Mouse (Mus musculus): Measurements from ENCODE around the gene Gm21750. TPM values are rescaled to one million over a fixed set of nuclear protein-coding genes. Genes with fewer than 3 reads are reported as not detected.
"Not testable (repeated sequence)": the region's sequence is repeated elsewhere in the genome, so short reads cannot be mapped to it uniquely, and the experiment has no call there.

The Gm21750 gene
- total RNA-seq (2014; rRNA removed) (not detected in 2 replicates), polyA plus RNA-seq (2012; rRNA removed) (not detected in 2 replicates)

DNA sequence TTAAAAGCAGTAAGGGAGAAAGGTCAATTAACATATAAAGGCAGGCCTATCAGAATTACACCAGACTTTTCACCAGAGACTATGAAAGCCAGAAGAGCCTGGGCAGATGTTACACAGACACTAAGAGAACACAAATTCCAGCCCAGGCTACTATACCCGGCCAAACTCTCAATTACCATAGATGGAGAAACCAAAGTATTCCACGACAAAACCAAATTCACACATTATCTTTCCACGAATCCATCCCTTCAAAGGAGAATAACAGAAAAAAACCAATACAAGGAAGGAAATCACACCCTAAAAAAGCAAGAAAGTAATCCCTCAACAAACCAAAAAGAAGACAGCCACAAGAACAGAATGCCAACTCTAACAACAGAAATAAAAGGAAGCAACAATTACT, at the start of gene Gm21750:
Gm21750 (plus strand) TSS at position 301 of the 400 bp plus-strand sequence.
- not testable (repeated sequence) for H3K4me3 ChIP-seq (ENCODE audit: insufficient read depth, low read depth, low read length); H3K4me1 ChIP-seq (ENCODE audit: control insufficient read depth, insufficient read depth, low read length); DNase-seq (ENCODE audit: extremely low read depth, low read depth, low spot score); H3K9ac ChIP-seq (ENCODE audit: low read depth, low read length); H3K27me3 ChIP-seq (ENCODE audit: control insufficient read depth, insufficient read depth, low read length); H3K79me2 ChIP-seq (ENCODE audit: control insufficient read depth, insufficient read depth, low read length); H3K36me3 ChIP-seq (ENCODE audit: control insufficient read depth, insufficient read depth, low read length); H3K27ac ChIP-seq (replicated peaks; ENCODE audit: insufficient read depth, low read depth, low read length)
- 85% methylated on average over 3 of the region's 3 CpGs for WGBS

DNA sequence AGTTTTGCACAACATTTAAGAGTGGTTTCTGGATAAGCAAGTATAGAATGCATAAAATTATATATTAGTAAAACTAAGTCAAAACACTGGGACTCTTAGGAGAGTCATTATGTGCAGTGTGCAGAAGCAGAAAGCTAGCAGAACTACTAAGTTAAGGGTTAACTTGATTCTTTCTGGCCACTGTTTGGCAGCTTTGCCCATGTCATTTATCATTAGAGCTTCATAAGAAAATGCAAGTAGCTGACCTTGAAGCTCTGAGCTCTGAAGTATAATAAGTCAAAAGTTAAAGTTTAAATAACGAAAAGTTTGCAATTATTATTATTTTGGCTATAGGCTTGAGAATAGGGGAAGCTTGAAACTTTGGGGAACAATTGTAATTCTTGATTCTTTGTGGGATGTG, 46.1 kb upstream of the Gm21750 start:
- DNase-seq (ENCODE audit: extremely low read depth, low read depth, low spot score); H3K79me2 ChIP-seq (ENCODE audit: control insufficient read depth, insufficient read depth, low read length); H3K27me3 ChIP-seq (ENCODE audit: control insufficient read depth, insufficient read depth, low read length); H3K4me3 ChIP-seq (ENCODE audit: insufficient read depth, low read depth, low read length); H3K4me1 ChIP-seq (ENCODE audit: control insufficient read depth, insufficient read depth, low read length); H3K36me3 ChIP-seq (ENCODE audit: control insufficient read depth, insufficient read depth, low read length); H3K9ac ChIP-seq (ENCODE audit: low read depth, low read length); H3K27ac ChIP-seq (replicated peaks; ENCODE audit: insufficient read depth, low read depth, low read length): not testable (repeated sequence)
- 74% methylated on average over 1 of the region's 1 CpGs for WGBS

DNA sequence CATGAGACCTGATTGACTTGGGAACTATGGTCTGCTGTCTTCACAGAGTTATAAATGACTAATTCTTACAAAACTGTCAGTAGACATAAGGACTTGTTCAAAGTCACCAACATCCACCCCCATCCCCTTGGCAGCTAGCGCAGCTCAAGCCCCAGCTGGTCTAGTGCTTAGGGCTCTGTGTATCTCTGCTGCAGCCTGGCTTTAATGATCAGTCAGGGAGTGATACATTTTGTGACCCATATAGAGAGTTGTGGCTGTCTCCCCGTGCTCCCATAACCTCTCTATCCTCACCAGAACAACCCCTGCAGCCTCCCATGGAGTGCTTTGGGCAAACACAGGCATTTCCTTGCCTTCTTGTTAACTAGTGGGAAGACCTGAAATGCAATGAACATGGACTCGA, 40.1 kb upstream of the Gm21750 start:
- H3K9ac ChIP-seq (ENCODE audit: low read depth, low read length): no peak overlapping the region
- H3K4me3 ChIP-seq (ENCODE audit: insufficient read depth, low read depth, low read length): no peak overlapping the region
- DNase-seq (ENCODE audit: extremely low read depth, low read depth, low spot score): no peak
- WGBS: 81% methylated on average over 3 of the region's 3 CpGs
- no peaks in the 10 kb centered on the region for H3K36me3 ChIP-seq (ENCODE audit: control insufficient read depth, insufficient read depth, low read length)
- no peaks in the 10 kb centered on the region for H3K27me3 ChIP-seq (ENCODE audit: control insufficient read depth, insufficient read depth, low read length)
- TF ChIP-seq CTCF (IDR thresholded peaks at IDR 0.05; ENCODE audit: low read depth, low read length): no peak
- TF ChIP-seq POLR2A (IDR thresholded peaks at IDR 0.05; ENCODE audit: extremely low read depth, insufficient read depth, low read length): no peak
- H3K79me2 ChIP-seq (ENCODE audit: control insufficient read depth, insufficient read depth, low read length): no peaks in the 10 kb centered on the region
- H3K4me1 ChIP-seq (ENCODE audit: control insufficient read depth, insufficient read depth, low read length): peaks cover 7% of the 10 kb centered on the region
- no peak overlapping the region for H3K27ac ChIP-seq (replicated peaks; ENCODE audit: insufficient read depth, low read depth, low read length)

DNA sequence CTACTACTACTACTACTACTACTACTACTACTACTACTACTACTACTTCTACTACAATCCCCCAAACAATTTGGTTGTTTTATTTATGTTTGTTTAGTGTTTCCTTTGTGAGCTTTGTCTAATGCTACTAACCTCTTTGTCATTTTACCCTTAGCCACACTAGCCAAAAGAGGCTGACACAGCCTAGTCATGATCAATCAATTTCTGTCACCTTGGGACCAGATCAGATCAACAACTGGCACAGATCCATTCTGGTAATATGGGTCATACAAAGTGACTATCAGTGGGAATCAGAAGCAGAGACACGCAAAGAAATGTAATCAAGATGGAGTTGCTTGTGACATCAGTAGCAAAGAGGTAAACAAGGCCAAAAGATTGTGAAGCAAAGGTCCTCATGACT, 38.0 kb upstream of the Gm21750 start:
- TF ChIP-seq CTCF (IDR thresholded peaks at IDR 0.05; ENCODE audit: low read depth, low read length): no peak
- no peak for TF ChIP-seq POLR2A (IDR thresholded peaks at IDR 0.05; ENCODE audit: extremely low read depth, insufficient read depth, low read length)
- peaks cover 7% of the 10 kb centered on the region for H3K4me1 ChIP-seq (ENCODE audit: control insufficient read depth, insufficient read depth, low read length)

DNA sequence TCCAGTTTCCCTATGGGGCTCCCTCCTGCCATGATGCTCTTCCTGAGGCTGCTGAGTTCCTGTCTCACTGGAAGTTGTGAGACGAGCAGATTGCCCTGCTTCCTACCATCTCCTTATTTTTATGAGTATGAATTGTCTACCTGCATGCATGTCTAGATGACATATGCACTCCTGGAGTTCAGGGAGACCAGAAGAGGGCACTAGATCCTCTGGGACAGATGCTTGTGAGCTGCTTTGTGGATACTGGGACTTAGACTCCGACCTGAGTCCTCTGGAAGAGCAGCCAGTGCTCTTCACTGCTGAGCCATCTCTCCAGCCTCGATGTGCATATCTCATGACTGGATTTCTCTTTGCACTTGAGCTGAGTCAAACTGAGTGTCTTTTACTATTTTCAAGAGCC, 35.6 kb upstream of the Gm21750 start:
- no peak overlapping the region for H3K4me3 ChIP-seq (ENCODE audit: insufficient read depth, low read depth, low read length)
- no peaks in the 10 kb centered on the region for H3K79me2 ChIP-seq (ENCODE audit: control insufficient read depth, insufficient read depth, low read length)
- H3K27ac ChIP-seq (replicated peaks; ENCODE audit: insufficient read depth, low read depth, low read length): no peak overlapping the region
- TF ChIP-seq CTCF (IDR thresholded peaks at IDR 0.05; ENCODE audit: low read depth, low read length): peak; percentile 62
- TF ChIP-seq POLR2A (IDR thresholded peaks at IDR 0.05; ENCODE audit: extremely low read depth, insufficient read depth, low read length): no peak
- 38% methylated on average over 3 of the region's 3 CpGs for WGBS
- DNase-seq (ENCODE audit: extremely low read depth, low read depth, low spot score): peak; percentile 77
- peaks cover 12% of the 10 kb centered on the region for H3K4me1 ChIP-seq (ENCODE audit: control insufficient read depth, insufficient read depth, low read length)
- no peak overlapping the region for H3K9ac ChIP-seq (ENCODE audit: low read depth, low read length)
- H3K27me3 ChIP-seq (ENCODE audit: control insufficient read depth, insufficient read depth, low read length): no peaks in the 10 kb centered on the region
- H3K36me3 ChIP-seq (ENCODE audit: control insufficient read depth, insufficient read depth, low read length): no peaks in the 10 kb centered on the region

More for the DNA sequence above, 38.0 kb upstream of the Gm21750 start:
- Histone ChIP-seq H3K36me3 (ENCODE audit: control insufficient read depth, insufficient read depth, low read length) (no peaks in the 10 kb centered on the region), H3K79me2 (ENCODE audit: control insufficient read depth, insufficient read depth, low read length) (no peaks in the 10 kb centered on the region), H3K27ac (replicated peaks; ENCODE audit: insufficient read depth, low read depth, low read length) (no peak overlapping the region), H3K4me3 (ENCODE audit: insufficient read depth, low read depth, low read length) (no peak overlapping the region), H3K27me3 (ENCODE audit: control insufficient read depth, insufficient read depth, low read length) (no peaks in the 10 kb centered on the region), H3K9ac (ENCODE audit: low read depth, low read length) (no peak overlapping the region)
- DNase-seq (ENCODE audit: extremely low read depth, low read depth, low spot score): peak; percentile 83
- 20% methylated on average over 1 of the region's 1 CpGs for WGBS

DNA sequence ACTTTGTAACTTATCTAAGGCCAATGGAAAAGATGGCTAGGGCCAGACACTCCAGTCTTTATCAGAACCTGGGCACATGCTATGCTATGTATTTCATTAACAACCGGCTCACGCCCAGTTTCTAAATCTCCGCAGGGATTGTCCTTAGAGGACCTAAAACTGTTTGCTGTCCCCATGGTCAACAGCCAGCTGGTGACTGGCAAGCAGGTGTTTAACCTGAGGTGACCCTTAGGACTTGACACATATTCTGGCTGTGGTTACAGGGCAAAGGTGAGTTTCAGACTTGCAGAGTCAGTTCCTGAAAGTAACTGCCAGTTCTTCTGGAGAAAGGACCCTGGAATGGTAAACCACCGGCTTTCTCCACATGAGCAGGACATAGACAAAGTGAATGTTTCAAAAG, 29.5 kb upstream of the Gm21750 start:
- peak overlapping the region; percentile 86 for H3K27ac ChIP-seq (replicated peaks; ENCODE audit: insufficient read depth, low read depth, low read length)
- WGBS: 22% methylated on average over 4 of the region's 4 CpGs
- TF ChIP-seq CTCF (IDR thresholded peaks at IDR 0.05; ENCODE audit: low read depth, low read length): no peak
- TF ChIP-seq POLR2A (IDR thresholded peaks at IDR 0.05; ENCODE audit: extremely low read depth, insufficient read depth, low read length): no peak
- H3K4me3 ChIP-seq (ENCODE audit: insufficient read depth, low read depth, low read length): no peak overlapping the region
- no peaks in the 10 kb centered on the region for H3K27me3 ChIP-seq (ENCODE audit: control insufficient read depth, insufficient read depth, low read length)
- H3K79me2 ChIP-seq (ENCODE audit: control insufficient read depth, insufficient read depth, low read length): no peaks in the 10 kb centered on the region
- DNase-seq (ENCODE audit: extremely low read depth, low read depth, low spot score): peak; percentile 99
- no peak overlapping the region; the same call in 1 of the 2 replicates for H3K9ac ChIP-seq (ENCODE audit: low read depth, low read length)
- H3K4me1 ChIP-seq (ENCODE audit: control insufficient read depth, insufficient read depth, low read length): peaks cover 20% of the 10 kb centered on the region
- no peaks in the 10 kb centered on the region for H3K36me3 ChIP-seq (ENCODE audit: control insufficient read depth, insufficient read depth, low read length)

All from liver, adult 2 months (tissue).